Mouse (Mus musculus) T-cell, adult 2 months (primary cell): Measurements from ENCODE around the gene F830045P16Rik.

Experiments used
- DNase-seq: peaks from one replicate; pipeline ENCODE4 v3.0.0; 2022; ENCODE audit warnings: low spot score

F830045P16Rik gene

GRCm38 (mm10) chr2:129536377-129536776, at the start of gene F830045P16Rik:
TSS of gene F830045P16Rik (minus strand) at chr2:129536602.
- no peak for DNase-seq

GRCm38 (mm10) chr2:129585904-129586514, 49.6 kb upstream of the F830045P16Rik start:
- DNase-seq, result no peak

GRCm38 (mm10) chr2:129584905-129585304, 48.5 kb upstream of the F830045P16Rik start:
- DNase-seq, result no peak

- no peak for DNase-seq
These were observed 45.9 kb upstream of the F830045P16Rik start for GRCm38 (mm10) chr2:129582261-129582660.

GRCm38 (mm10) chr2:129581826-129582225, 45.4 kb upstream of the F830045P16Rik start:
- no peak for DNase-seq

- DNase-seq, result no peak
These were observed 44.3 kb upstream of the F830045P16Rik start for GRCm38 (mm10) chr2:129580656-129581055.

GRCm38 (mm10) chr2:129576611-129577447, 40.4 kb upstream of the F830045P16Rik start:
- DNase-seq, result no peak

GRCm38 (mm10) chr2:129575113-129575512, 38.7 kb upstream of the F830045P16Rik start:
- DNase-seq, result no peak

- no peak for DNase-seq
These were observed 38.1 kb upstream of the F830045P16Rik start for GRCm38 (mm10) chr2:129574395-129575046.

GRCm38 (mm10) chr2:129573701-129574273, 37.4 kb upstream of the F830045P16Rik start:
- DNase-seq, result no peak

GRCm38 (mm10) chr2:129569556-129569955, 33.2 kb upstream of the F830045P16Rik start:
- DNase-seq, result no peak

- DNase-seq, result no peak
These were observed 32.7 kb upstream of the F830045P16Rik start for GRCm38 (mm10) chr2:129569120-129569519.

GRCm38 (mm10) chr2:129563944-129564709, 27.7 kb upstream of the F830045P16Rik start:
- no peak for DNase-seq

GRCm38 (mm10) chr2:129561796-129562195, 25.4 kb upstream of the F830045P16Rik start:
- DNase-seq, result no peak

- DNase-seq, result no peak
These were observed 22.4 kb upstream of the F830045P16Rik start for GRCm38 (mm10) chr2:129558875-129559219.

- DNase-seq, result no peak
These were observed 21.8 kb upstream of the F830045P16Rik start for GRCm38 (mm10) chr2:129558008-129558874.

- no peak for DNase-seq
These were observed 19.7 kb upstream of the F830045P16Rik start for GRCm38 (mm10) chr2:129556081-129556480.

GRCm38 (mm10) chr2:129550781-129551180, 14.4 kb upstream of the F830045P16Rik start:
- no peak for DNase-seq

GRCm38 (mm10) chr2:129549537-129550135, 13.2 kb upstream of the F830045P16Rik start:
- no peak for DNase-seq

- DNase-seq, result no peak
These were observed 10.4 kb upstream of the F830045P16Rik start for GRCm38 (mm10) chr2:129546772-129547171.
